Mouse (Mus musculus) thymus, adult 2 months (tissue): ENCODE data around the gene Frmd4a. TPM values are rescaled to one million over a fixed set of nuclear protein-coding genes. Genes with fewer than 3 reads are reported as not detected.

Experiments
- DNase-seq: peaks from one replicate; pipeline ENCODE4 v3.0.0; 2021
- H3K27ac ChIP-seq: fragments of 200-500 bp; 2 replicates; pipeline ENCODE4 v1.5.1; 2012; ENCODE audit warnings: low read length, control low read depth; ENCODE audit not compliant: control insufficient read depth, insufficient read depth
- H3K27me3 ChIP-seq: fragments of 200-500 bp; 2 replicates; pipeline ENCODE4 v1.6.1; 2012; ENCODE audit warnings: mild to moderate bottlenecking, low read length, moderate library complexity, mixed read lengths; ENCODE audit not compliant: control insufficient read depth, insufficient read depth
- H3K36me3 ChIP-seq: fragments of 200-500 bp; 2 replicates; pipeline ENCODE4 v1.6.1; 2012; ENCODE audit warnings: mild to moderate bottlenecking, low read length, moderate library complexity; ENCODE audit not compliant: control insufficient read depth, insufficient read depth
- H3K4me1 ChIP-seq: fragments of 200-500 bp; replicated peaks from 2 replicates; pipeline ENCODE4 v1.6.1; 2012; ENCODE audit warnings: low read length; ENCODE audit not compliant: control insufficient read depth, insufficient read depth
- H3K4me3 ChIP-seq: fragments of 200-500 bp; 2 replicates; pipeline ENCODE4 v1.5.1; 2012; ENCODE audit warnings: mild to moderate bottlenecking, low read length, control low read depth, moderate library complexity; ENCODE audit not compliant: control insufficient read depth, insufficient read depth
- CTCF ChIP-seq: fragments of 200-500 bp; IDR thresholded peaks from 2 replicates; pipeline ENCODE4 v1.5.1; 2012; ENCODE audit warnings: mild to moderate bottlenecking, control low read depth, low read length, moderate library complexity, borderline replicate concordance; ENCODE audit not compliant: control insufficient read depth, poor library complexity, insufficient read depth; ENCODE audit errors: extremely low read depth
- POLR2A ChIP-seq: fragments of 200-500 bp; IDR thresholded peaks from 2 replicates; pipeline ENCODE4 v1.6.1; 2012; ENCODE audit warnings: mild to moderate bottlenecking, low read length, control low read depth, moderate library complexity; ENCODE audit not compliant: control insufficient read depth, poor library complexity, insufficient read depth; ENCODE audit errors: extremely low read depth
- WGBS: fragments of 180-500 bp; shearing (Covaris S2); methylation state at CpG from one replicate; pipeline ENCODE4 v1.1.7; 2018; 5-methylcytosine and 5-hydroxymethylcytosine counted together
- polyA plus RNA-seq: library from polyadenylated mRNA; depleted of rRNA; stranded (reverse); fragments of >200 nt; gene quantifications from 2 replicates; pipeline ENCODE4 v1.2.3, GENCODE M21; 2012

The Frmd4a gene
- polyA plus RNA-seq, 1 experiment: 17.5 TPM

DNA sequence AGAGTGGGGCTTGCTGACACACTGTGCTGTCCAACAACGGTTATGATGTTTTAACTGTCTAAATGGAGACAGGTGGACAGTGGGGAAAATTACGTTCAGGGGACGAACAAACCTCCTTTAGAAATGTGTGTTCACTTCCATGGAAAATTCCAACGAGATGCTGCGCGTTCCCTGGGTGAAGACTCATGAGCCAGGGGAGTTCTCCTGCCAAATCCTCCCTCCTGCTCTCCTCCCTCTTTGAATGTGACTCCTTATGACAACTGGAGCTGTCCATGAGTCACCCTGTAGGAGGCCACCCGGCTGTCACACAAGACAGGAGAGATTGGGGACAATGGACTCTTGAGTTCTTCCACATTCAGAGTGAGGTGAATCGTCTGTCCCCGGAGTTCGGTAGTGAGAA is 486.9 kb downstream of the Frmd4a start:
- H3K36me3 ChIP-seq: no peaks in the 10 kb centered on the region
- H3K4me3 ChIP-seq: no peak overlapping the region
- no peaks in the 10 kb centered on the region for H3K4me1 ChIP-seq
- no peak for DNase-seq
- no peaks in the 10 kb centered on the region for H3K27me3 ChIP-seq
- WGBS: 95% methylated on average over 10 of the region's 10 CpGs
- H3K27ac ChIP-seq: no peak overlapping the region
- no peak for TF ChIP-seq POLR2A
- no peak for TF ChIP-seq CTCF

DNA sequence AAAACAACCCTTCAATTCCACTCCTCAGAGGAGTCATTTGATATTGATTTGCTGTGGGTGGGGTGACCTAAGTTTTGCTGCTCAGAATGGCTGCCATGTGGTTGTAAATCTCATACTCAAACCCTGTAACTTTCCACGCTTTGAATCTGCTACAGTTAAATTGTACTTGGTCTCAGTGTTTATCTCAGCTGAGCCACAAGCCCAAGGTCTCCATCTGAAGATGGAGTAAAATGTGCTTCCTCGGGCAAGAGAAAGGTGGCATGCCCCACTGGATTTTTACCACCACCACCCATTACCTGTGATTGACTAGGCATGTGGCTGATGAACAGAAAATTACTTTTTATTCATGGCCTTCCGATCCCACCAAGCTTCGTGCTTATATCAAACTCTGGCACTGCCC is 488.2 kb downstream of the Frmd4a start:
- WGBS: 97% methylated on average over 4 of the region's 4 CpGs
- Histone ChIP-seq H3K4me1 (no peaks in the 10 kb centered on the region), H3K36me3 (no peaks in the 10 kb centered on the region), H3K27me3 (no peaks in the 10 kb centered on the region), H3K27ac (no peak overlapping the region), H3K4me3 (no peak overlapping the region)
- DNase-seq: no peak
- TF ChIP-seq CTCF (no peak), POLR2A (no peak)

DNA sequence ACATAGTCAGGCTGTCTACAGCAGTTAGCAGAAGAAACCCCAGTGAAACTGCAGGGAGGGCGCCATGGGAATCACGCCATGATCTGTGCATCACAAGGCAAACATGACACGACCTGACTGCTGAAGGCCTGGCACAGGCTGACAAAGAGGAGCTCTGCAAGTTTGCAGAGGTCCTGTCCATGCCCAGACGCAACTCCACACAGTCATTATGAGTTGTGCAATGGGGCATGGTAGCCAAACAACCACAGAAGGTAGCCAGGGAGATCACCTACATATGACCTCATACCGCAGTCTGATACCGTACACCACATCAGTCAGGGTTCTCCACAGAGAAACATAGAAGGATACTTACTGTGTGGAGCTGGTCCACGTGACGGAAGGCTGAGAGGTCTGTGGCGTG is 489.1 kb downstream of the Frmd4a start:
- WGBS: 90% methylated on average over 9 of the region's 9 CpGs
- no peaks in the 10 kb centered on the region for H3K4me1 ChIP-seq
- no peak for DNase-seq

DNA sequence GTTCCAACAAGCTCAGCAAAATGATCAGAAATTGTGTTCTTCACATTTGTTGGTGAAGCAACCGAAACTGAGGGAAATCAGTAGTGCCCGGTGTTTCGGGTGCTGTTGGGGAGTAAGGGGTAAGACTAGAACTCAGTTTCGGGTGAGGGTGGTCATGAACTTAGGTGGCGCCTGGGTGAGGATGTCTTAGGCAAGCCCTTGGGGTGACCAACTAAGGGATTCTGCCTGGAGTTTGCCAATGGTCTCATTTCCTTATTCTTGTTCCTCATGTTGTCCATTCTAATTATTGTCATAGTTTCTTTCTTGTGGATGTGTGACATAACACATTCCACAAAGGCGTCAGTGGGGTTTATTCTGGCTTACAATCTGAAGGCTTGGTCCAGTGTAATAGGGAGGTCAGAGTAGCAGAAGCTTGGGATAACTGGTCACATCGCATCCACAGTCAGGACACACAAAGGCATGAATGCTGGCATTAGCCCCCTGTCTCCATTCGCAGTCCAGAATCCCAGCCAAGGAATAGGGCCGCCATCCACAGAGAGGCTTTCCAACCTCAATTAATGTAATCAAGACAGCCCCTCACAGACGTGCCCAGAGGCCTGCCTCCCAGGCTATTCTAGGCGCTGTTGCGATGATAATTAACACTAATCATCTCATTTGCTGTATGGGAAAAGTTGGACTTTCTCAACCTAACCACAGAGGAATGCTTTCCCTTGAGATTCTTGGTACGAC is 490.5 kb downstream of the Frmd4a start:
- Histone ChIP-seq H3K4me1 (no peaks in the 10 kb centered on the region), H3K36me3 (no peaks in the 10 kb centered on the region), H3K27me3 (no peaks in the 10 kb centered on the region), H3K27ac (no peak overlapping the region), H3K4me3 (no peak overlapping the region)
- DNase-seq: no peak
- TF ChIP-seq POLR2A (no peak), CTCF (no peak)
- WGBS: 95% methylated on average over 13 of the region's 13 CpGs

More for the DNA sequence above, 489.1 kb downstream of the Frmd4a start:
- Histone ChIP-seq H3K4me3 (no peak overlapping the region), H3K27me3 (no peaks in the 10 kb centered on the region), H3K27ac (no peak overlapping the region), H3K36me3 (no peaks in the 10 kb centered on the region)
- TF ChIP-seq CTCF (no peak), POLR2A (no peak)

DNA sequence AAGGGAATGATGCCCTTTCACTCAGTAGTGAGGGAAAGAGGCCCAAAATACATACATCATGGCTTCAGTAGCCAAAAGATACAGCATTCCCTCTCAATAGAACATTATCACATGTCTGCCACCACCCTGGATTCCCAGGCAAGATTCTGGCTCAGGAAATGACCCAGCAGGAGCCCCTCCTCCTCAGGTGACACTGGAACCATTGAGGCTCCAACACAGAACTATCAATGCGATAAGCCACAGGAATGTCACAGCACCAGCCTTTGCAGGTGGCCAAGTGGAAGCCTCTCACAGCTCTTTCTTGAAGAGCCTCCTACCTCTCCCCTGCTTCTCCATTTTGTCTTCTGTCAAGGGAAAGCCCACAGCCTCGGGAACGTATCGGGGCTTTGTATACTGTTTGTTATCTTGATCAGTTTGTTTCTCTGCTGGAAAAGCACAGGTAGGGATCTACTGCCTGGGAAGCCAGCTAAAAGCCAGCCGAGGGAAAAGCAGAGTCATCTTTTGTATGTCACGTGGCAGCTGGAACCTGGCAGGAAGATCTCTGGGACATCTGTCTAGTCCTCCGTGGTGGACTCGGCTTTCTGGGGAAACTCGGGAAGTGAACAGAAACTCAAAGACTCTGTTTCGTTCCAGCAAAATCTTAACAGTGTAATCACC is 491.6 kb downstream of the Frmd4a start:
- Histone ChIP-seq H3K27me3 (no peaks in the 10 kb centered on the region), H3K4me1 (no peaks in the 10 kb centered on the region), H3K27ac (no peak overlapping the region), H3K36me3 (no peaks in the 10 kb centered on the region), H3K4me3 (no peak overlapping the region)
- no peak for DNase-seq
- TF ChIP-seq POLR2A (no peak), CTCF (no peak)
- WGBS: 86% methylated on average over 10 of the region's 10 CpGs

DNA sequence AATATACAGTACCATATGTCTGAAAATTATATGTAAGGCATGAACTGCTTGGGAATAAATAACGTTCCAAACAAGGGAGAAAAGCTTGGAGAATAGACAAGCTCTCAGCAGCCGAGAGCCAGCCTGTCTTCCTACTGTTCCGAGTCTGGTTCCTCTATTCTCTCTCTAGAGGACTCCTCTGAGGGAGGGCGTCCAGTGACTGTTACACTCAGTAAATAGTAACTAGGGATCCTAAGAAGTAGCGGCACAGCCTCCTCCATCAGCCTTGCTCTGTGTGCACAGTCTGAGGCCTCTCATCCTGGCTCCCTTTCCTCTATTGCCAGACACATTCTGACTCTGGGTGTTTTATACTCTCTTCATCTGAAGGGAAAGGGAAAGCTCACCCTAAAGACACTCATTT is 492.2 kb downstream of the Frmd4a start:
- H3K4me1 ChIP-seq: no peaks in the 10 kb centered on the region
- H3K27me3 ChIP-seq: no peaks in the 10 kb centered on the region
- TF ChIP-seq CTCF: no peak
- WGBS: 82% methylated on average over 5 of the region's 5 CpGs
- H3K27ac ChIP-seq: no peak overlapping the region
- DNase-seq: no peak
- no peaks in the 10 kb centered on the region for H3K36me3 ChIP-seq
- H3K4me3 ChIP-seq: no peak overlapping the region
